Mouse (Mus musculus): Measurements from ENCODE around the gene Szrd1.

Szrd1 gene

DNA sequence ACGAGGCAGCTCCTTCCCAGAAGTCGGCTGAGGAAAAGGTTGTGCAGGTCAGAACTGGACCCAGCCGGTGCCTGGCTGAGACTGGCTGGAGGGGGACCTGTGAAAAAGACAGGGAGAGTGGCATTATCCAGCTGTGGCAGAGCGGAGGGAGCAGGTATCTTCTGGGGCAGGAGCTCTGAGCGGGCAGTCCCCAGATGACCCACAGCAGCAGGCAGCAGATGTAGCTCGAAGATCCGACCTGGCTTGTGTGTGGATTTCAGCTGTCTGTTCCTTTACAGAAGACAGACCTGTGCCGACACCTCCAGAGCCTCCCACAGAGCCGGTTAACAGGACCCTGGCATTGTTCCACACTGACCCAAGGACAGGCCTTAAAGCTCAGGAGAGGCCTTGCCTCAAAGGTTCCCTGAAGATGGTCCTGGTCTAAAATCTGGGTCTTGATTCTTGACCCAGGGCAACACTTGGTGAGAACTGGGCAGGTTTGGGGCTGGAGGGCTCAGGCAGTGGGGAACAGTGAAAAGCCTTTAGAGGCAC lies 72.0 kb downstream of the Szrd1 start:
- no peak for DNase-seq (ENCODE audit: low spot score)

GRCm38 (mm10) chr4:141066709-141067515 lies 72.7 kb downstream of the Szrd1 start:
- DNase-seq (ENCODE audit: low spot score) = no peak

DNA sequence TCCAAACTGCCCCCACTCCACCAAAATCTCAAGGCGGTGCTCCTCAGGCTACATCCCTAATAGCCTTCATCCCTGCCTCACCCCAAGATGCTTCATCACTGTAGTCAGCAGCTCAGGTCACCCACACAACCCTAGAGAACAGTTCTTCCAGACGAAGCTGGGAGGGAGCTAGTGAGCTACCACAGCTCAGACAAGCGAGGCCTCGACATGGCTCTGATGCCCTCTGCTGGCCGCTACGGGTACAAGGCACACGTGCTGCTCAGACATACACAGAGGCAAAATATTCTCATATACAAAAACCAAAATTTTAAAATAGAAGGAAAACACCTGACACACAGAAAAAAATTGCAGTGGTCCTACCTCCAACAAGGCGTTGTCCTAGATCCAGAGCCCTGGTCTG lies 74.5 kb downstream of the Szrd1 start:
- peak; percentile 84 for DNase-seq (ENCODE audit: low spot score)

- DNase-seq (ENCODE audit: low spot score) = no peak
Measured at GRCm38 (mm10) chr4:141064104-141064659, 75.4 kb downstream of the Szrd1 start.
